Mouse (Mus musculus): ENCODE data around the gene Pam. TPM values are rescaled to one million over a fixed set of nuclear protein-coding genes. Genes with fewer than 3 reads are reported as not detected.

The Pam gene
- total and polyA plus RNA-seq, 3 experiments, result not detected

GRCm38 (mm10) chr1:98049756-98050155, 45.7 kb downstream of the Pam start:
- DNase-seq (ENCODE audit: low read depth, low spot score), result no peak
- Histone ChIP-seq H3K4me1 (ENCODE audit: control insufficient read depth in 1 of 2, insufficient read depth in 2 of 2, low read length in 2 of 2) (no peaks in the 10 kb centered on the region), H3K27ac (ENCODE audit: control insufficient read depth, low read depth, low read length) (no peak overlapping the region), H3K79me2 (ENCODE audit: control insufficient read depth, insufficient read depth, low read length, poor library complexity) (no peaks in the 10 kb centered on the region), H3K27me3 (ENCODE audit: control insufficient read depth in 1 of 2, insufficient read depth in 2 of 2, low read length in 2 of 2) (peaks cover 3 to 6% of the 10 kb centered on the region in 2 experiments; a peak in 3 of 4 replicates), H3K4me3 (ENCODE audit: control insufficient read depth in 1 of 2, insufficient read depth in 1 of 2, low read depth in 2 of 2, low read length in 2 of 2) (no peak overlapping the region), H3K9me3 (replicated peaks; ENCODE audit: insufficient read depth, low read length) (no peaks in the 10 kb centered on the region), H3K9ac (ENCODE audit: control insufficient read depth, low read depth, low read length, poor library complexity, severe bottlenecking) (no peak overlapping the region), H3K36me3 (ENCODE audit: control insufficient read depth in 1 of 2, insufficient read depth in 2 of 2, low read length in 2 of 2) (no peaks in the 10 kb centered on the region)
- TF ChIP-seq MAFK (IDR thresholded peaks at IDR 0.05; ENCODE audit: borderline replicate concordance, low read depth, low read length), result no peak
- no peak for TF ChIP-seq GATA1 (IDR thresholded peaks at IDR 0.05; ENCODE audit: low read depth, low read length)
- TF ChIP-seq CHD1 (IDR thresholded peaks at IDR 0.05; ENCODE audit: low read depth, low read length), result no peak
- no peak for TF ChIP-seq ELF1 (IDR thresholded peaks at IDR 0.05; ENCODE audit: low read depth, low read length)
- TF ChIP-seq ZC3H11A (IDR thresholded peaks at IDR 0.05; ENCODE audit: low read depth, low read length), result no peak
- no peak for TF ChIP-seq CHD2 (IDR thresholded peaks at IDR 0.05; ENCODE audit: low read length)
- no peak for TF ChIP-seq USF2 (IDR thresholded peaks at IDR 0.05; ENCODE audit: borderline replicate concordance in 1 of 2, insufficient read depth in 1 of 2, low read depth in 1 of 2, low read length in 2 of 2)
- no peak for TF ChIP-seq MYB (IDR thresholded peaks at IDR 0.05; ENCODE audit: low read depth, low read length)
- no peak for TF ChIP-seq POLR2A (IDR thresholded peaks at IDR 0.05; ENCODE audit: control insufficient read depth in 1 of 2, insufficient read depth in 1 of 2, low read depth in 1 of 2, low read length in 2 of 2, poor library complexity in 1 of 2)
- TF ChIP-seq CTCF (IDR thresholded peaks at IDR 0.05 in 2 of 3, conservative IDR thresholded peaks at IDR 0.05 in 1 of 3; ENCODE audit: control insufficient read depth in 1 of 3, insufficient read depth in 1 of 3, low read depth in 2 of 3, low read length in 3 of 3, poor library complexity in 1 of 3, severe bottlenecking in 1 of 3), result no peak
- TF ChIP-seq MAZ (IDR thresholded peaks at IDR 0.05; ENCODE audit: low read depth, low read length), result no peak
- TF ChIP-seq POLR2AphosphoS2 (IDR thresholded peaks at IDR 0.05; ENCODE audit: low read length), result no peak
- TF ChIP-seq TBP (IDR thresholded peaks at IDR 0.05; ENCODE audit: low read depth, low read length), result no peak
- TF ChIP-seq UBTF (IDR thresholded peaks at IDR 0.05; ENCODE audit: borderline replicate concordance, insufficient read depth, low read depth, low read length), result no peak
- no peak for TF ChIP-seq TCF12 (IDR thresholded peaks at IDR 0.05; ENCODE audit: low read depth, low read length)
- no peak for TF ChIP-seq RCOR1 (IDR thresholded peaks at IDR 0.05; ENCODE audit: low read depth, low read length)
- no peak for TF ChIP-seq NELFE (IDR thresholded peaks at IDR 0.05; ENCODE audit: low read depth, low read length)
- TF ChIP-seq MEF2A (IDR thresholded peaks at IDR 0.05; ENCODE audit: extremely low read depth, insufficient replicate concordance, low read depth, low read length, poor library complexity, severe bottlenecking), result no peak

- Histone ChIP-seq H3K79me2 (ENCODE audit: control insufficient read depth, insufficient read depth, low read length, poor library complexity) (no peaks in the 10 kb centered on the region), H3K27me3 (ENCODE audit: control insufficient read depth in 1 of 2, insufficient read depth in 2 of 2, low read length in 2 of 2) (peaks cover 3 to 6% of the 10 kb centered on the region in 2 experiments; a peak in 3 of 4 replicates), H3K36me3 (ENCODE audit: control insufficient read depth in 1 of 2, insufficient read depth in 2 of 2, low read length in 2 of 2) (no peaks in the 10 kb centered on the region), H3K4me3 (ENCODE audit: control insufficient read depth in 1 of 2, insufficient read depth in 1 of 2, low read depth in 2 of 2, low read length in 2 of 2) (no peak overlapping the region), H3K4me1 (ENCODE audit: control insufficient read depth in 1 of 2, insufficient read depth in 2 of 2, low read length in 2 of 2) (no peaks in the 10 kb centered on the region), H3K9me3 (replicated peaks; ENCODE audit: insufficient read depth, low read length) (no peaks in the 10 kb centered on the region), H3K9ac (ENCODE audit: control insufficient read depth, low read depth, low read length, poor library complexity, severe bottlenecking) (no peak overlapping the region), H3K27ac (ENCODE audit: control insufficient read depth, low read depth, low read length) (no peak overlapping the region)
- DNase-seq (ENCODE audit: low read depth, low spot score), result no peak
- TF ChIP-seq EP300 (IDR thresholded peaks at IDR 0.05; ENCODE audit: low read depth in 1 of 2, low read length in 2 of 2), result no peak
- no peak for TF ChIP-seq CHD2 (IDR thresholded peaks at IDR 0.05; ENCODE audit: low read length)
- no peak for TF ChIP-seq RAD21 (IDR thresholded peaks at IDR 0.05; ENCODE audit: low read depth, low read length)
- TF ChIP-seq MAX (IDR thresholded peaks at IDR 0.05; ENCODE audit: low read length), result no peak
- no peak for TF ChIP-seq GABPA (IDR thresholded peaks at IDR 0.05; ENCODE audit: low read depth, low read length)
- TF ChIP-seq TBP (IDR thresholded peaks at IDR 0.05; ENCODE audit: low read depth, low read length), result no peak
- no peak for TF ChIP-seq ETS1 (IDR thresholded peaks at IDR 0.05; ENCODE audit: low read depth, low read length)
- TF ChIP-seq UBTF (IDR thresholded peaks at IDR 0.05; ENCODE audit: borderline replicate concordance, insufficient read depth, low read depth, low read length), result no peak
- TF ChIP-seq ELF1 (IDR thresholded peaks at IDR 0.05; ENCODE audit: low read depth, low read length), result no peak
- TF ChIP-seq SMC3 (IDR thresholded peaks at IDR 0.05; ENCODE audit: low read depth, low read length), result no peak
- TF ChIP-seq ZNF384 (IDR thresholded peaks at IDR 0.05; ENCODE audit: low read depth, low read length), result no peak
- TF ChIP-seq MXI1 (IDR thresholded peaks at IDR 0.05; ENCODE audit: low read depth, low read length), result no peak
- TF ChIP-seq E2F4 (IDR thresholded peaks at IDR 0.05; ENCODE audit: borderline replicate concordance, low read depth, low read length), result no peak
- TF ChIP-seq POLR2A (IDR thresholded peaks at IDR 0.05; ENCODE audit: control insufficient read depth in 1 of 2, insufficient read depth in 1 of 2, low read depth in 1 of 2, low read length in 2 of 2, poor library complexity in 1 of 2), result no peak
- TF ChIP-seq MEF2A (IDR thresholded peaks at IDR 0.05; ENCODE audit: extremely low read depth, insufficient replicate concordance, low read depth, low read length, poor library complexity, severe bottlenecking), result no peak
- no peak for TF ChIP-seq MAZ (IDR thresholded peaks at IDR 0.05; ENCODE audit: low read depth, low read length)
- TF ChIP-seq POLR2AphosphoS2 (IDR thresholded peaks at IDR 0.05; ENCODE audit: low read length), result no peak
- no peak for TF ChIP-seq NRF1 (IDR thresholded peaks at IDR 0.05; ENCODE audit: insufficient read depth, low read depth, low read length, poor library complexity, severe bottlenecking)
- no peak for TF ChIP-seq CTCF (IDR thresholded peaks at IDR 0.05 in 2 of 3, conservative IDR thresholded peaks at IDR 0.05 in 1 of 3; ENCODE audit: control insufficient read depth in 1 of 3, insufficient read depth in 1 of 3, low read depth in 2 of 3, low read length in 3 of 3, poor library complexity in 1 of 3, severe bottlenecking in 1 of 3)
Measured at GRCm38 (mm10) chr1:98048218-98048801, 47.1 kb downstream of the Pam start.
